Mouse (Mus musculus): ENCODE measurements around the gene Dhx36. TPM values are rescaled to one million over a fixed set of nuclear protein-coding genes. Genes with fewer than 3 reads are reported as not detected.

The Dhx36 gene
- 10 to 100 TPM; 53.7 to 55.3 TPM for total RNA-seq (2021)
- long read RNA-seq, experiment 1, full-length matches to known transcripts, result 57 of 77 reads
- long read RNA-seq, experiment 1, partial matches to known transcripts, result 2 of 77 reads
- long read RNA-seq, experiment 1, other reads (novel, unspliced or antisense), result 18 of 77 reads
- long read RNA-seq, experiment 2, full-length matches to known transcripts, result 38 of 50 reads
- long read RNA-seq, experiment 2, partial matches to known transcripts, result 2 of 50 reads
- long read RNA-seq, experiment 2, other reads (novel, unspliced or antisense), result 10 of 50 reads

DNA sequence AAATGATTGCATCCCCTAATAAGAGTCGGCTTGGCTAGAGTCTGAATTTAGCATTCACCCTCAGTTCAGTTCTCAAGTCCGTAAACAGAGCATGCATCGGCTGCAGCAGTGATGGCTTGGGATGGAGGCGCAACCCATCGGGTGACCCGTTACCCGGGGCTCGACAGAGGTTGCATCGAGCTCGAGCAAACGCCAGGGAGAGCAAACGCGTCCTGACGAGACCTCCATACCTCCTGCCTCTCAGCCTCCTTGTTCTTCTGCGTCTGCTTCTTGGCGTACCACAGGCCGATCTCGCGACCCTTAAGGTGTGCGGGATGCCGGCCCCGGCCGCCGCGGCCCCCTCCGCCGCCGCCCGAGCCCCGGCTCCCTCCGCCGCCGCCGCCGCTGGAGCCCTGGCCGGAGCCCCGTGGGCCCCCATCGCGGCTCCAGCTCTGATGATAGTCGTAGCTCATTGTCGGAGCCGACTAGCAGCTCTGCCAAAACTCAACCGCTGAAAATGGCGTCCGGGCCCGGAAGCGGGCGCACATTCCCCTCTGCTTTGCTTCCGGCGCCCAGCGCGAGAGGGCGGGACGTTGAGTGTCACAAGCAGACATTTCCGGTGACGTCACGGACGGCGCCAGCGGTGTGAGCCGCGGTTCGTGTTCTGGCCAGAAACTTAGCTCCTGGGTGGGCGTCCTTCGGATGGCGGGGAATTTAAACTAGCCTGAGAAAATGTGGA is at the start of gene Dhx36:
Gene Dhx36 (minus strand): TSS at position 517 of the 718 bp plus-strand sequence.
- intact Hi-C loops (cut with DNase I), result no loop called here
- Histone ChIP-seq H3K27ac (peak within 1 kb of the TSS; percentile 76), H3K4me3 (peak within 1 kb of the TSS; percentile 94)
- TF ChIP-seq CTCF (IDR thresholded peaks at IDR 0.05), result peak; percentile 7
- DNase-seq (ENCODE audit: extremely low spot score in 1 of 2, low spot score in 2 of 2), result peak; percentile 98 to 99

DNA sequence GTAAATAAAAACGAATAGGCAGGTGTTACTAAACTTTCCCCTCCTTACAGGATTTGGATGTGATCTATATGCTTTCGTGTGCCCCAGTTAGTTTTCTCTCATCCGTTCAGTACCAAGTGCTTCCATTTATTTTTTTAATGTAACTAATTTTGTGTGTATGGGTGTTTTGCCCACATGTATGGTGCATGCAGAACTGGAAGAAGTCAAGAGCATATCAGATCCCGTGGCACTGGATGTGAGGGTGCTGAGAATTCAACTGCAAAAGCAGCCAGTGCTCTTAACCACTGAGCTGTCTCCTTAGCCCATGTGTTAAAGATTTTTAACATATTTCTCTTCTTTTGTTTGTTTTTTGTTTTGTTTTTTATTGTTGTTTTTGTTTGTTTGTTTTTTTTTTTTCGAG is 20.8 kb upstream of the Dhx36 start:
- Histone ChIP-seq H3K4me3 (peak overlapping the region; percentile 26), H3K27ac (no peak overlapping the region)
- intact Hi-C loops (cut with DNase I), result loop anchor here (2.0 kb wide), 1 partner anchor 1341 kb away; no protein-coding TSS in a partner anchor
- no peak for DNase-seq (ENCODE audit: extremely low spot score in 1 of 2, low spot score in 2 of 2)
- TF ChIP-seq CTCF (IDR thresholded peaks at IDR 0.05), result no peak

DNA sequence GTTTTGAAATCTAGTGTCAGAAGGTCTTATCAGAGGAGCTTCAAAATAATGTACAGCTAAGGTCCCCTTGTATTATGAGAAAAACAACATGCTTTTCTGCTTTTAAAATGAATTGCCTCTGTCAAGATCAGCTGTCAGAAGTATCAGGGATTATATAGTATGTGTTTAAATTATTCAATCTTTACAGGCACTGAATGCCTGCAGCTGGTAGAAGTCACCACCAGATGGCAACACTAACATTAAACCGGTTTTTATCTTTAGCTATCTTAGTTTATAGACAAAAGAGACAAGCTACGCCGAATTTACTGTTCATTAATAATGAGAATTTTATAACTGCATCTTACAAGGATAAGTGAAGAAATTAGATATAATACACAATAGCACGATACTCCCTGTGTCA is 20.4 kb upstream of the Dhx36 start:
- peak; percentile 15 to 19 for DNase-seq (ENCODE audit: extremely low spot score in 1 of 2, low spot score in 2 of 2)
- intact Hi-C loops (cut with DNase I), result loop anchor here (2.0 kb wide), 1 partner anchor 1342 kb away; no protein-coding TSS in a partner anchor
- TF ChIP-seq CTCF (IDR thresholded peaks at IDR 0.05), result peak; percentile 79
- peak overlapping the region; percentile 26 for H3K4me3 ChIP-seq
- no peak overlapping the region for H3K27ac ChIP-seq

DNA sequence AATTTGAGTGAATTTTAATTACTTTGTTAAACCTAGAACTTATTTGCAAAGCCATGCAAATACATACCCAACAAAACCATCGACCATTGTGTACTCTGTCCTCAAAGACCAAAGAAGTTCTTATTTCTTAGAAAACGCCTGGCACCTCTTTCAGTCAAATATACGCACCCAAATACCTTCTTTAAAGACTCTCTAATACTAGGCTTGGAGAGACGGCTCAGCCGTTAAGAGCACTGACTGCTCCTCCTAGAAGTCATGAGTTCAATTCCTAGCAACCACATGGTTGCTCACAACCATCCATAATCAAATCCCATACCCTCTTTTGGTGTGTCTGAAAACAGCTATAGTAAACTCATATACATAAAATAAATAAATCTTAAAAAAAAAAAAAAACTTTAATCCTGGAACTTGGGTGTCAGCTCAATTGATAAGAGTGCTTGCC is 423 bp upstream of the Dhx36 start:
- DNase-seq (ENCODE audit: extremely low spot score in 1 of 2, low spot score in 2 of 2), result no peak
- H3K4me3 ChIP-seq, result peak overlapping the region; percentile 94
- no peak overlapping the region for H3K27ac ChIP-seq
- intact Hi-C loops (cut with DNase I), result no loop called here
- TF ChIP-seq CTCF (IDR thresholded peaks at IDR 0.05), result 0 out of 2 replicates have a peak, but pooled peaks have one; percentile 0

DNA sequence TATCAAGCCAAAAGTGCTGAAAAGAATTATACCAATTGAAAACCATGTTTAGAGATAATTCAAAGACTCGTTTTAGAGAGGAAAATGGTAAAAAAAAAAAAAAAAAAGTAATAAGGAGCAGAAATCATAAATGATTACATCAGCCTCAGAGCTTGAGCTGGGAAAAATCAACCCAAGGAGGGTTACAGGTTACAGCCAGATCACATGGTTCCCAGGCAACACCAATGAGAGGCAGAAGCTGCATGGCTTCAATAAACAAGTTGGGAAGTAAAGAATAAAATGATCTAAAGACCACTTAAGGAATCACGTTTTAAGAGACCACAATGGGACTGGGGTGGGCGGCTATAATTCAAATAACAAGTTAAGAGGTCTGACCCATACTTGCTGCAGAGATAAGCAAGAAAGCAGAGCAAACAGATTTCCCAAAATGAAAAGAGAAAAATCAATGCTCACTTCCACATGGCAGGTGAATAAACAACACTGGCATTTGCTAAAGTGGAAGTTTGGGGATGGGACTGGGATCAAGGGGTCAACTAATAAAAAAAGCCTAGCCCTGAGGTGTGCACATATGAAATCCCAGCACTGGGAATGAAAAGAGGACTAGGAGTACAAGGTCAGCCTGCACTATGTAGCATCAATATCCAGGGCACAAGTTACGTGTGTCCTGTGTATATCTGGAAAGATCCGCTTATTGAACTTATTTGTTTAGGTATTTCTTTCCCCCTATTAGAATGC is 1.5 kb downstream of the Dhx36 start:
- no peak for DNase-seq (ENCODE audit: extremely low spot score in 1 of 2, low spot score in 2 of 2)
- intact Hi-C loops (cut with DNase I), result no loop called here
- Histone ChIP-seq H3K27ac (no peak overlapping the region), H3K4me3 (peak overlapping the region; percentile 94)
- TF ChIP-seq CTCF (IDR thresholded peaks at IDR 0.05), result no peak

GRCm38 (mm10) chr3:62499327-62499726 is 7.5 kb downstream of the Dhx36 start:
- no peak for TF ChIP-seq CTCF (IDR thresholded peaks at IDR 0.05)
- intact Hi-C loops (cut with DNase I), result loop anchor here (5.0 to 10.0 kb wide), 2 partner anchors 37 to 1495 kb away; no protein-coding TSS in a partner anchor
- H3K4me3 ChIP-seq, result no peak overlapping the region
- DNase-seq (ENCODE audit: extremely low spot score in 1 of 2, low spot score in 2 of 2), result no peak
- no peak overlapping the region for H3K27ac ChIP-seq

GRCm38 (mm10) chr3:62492568-62492967 is 14.2 kb downstream of the Dhx36 start:
- no peak for TF ChIP-seq CTCF (IDR thresholded peaks at IDR 0.05)
- no peak overlapping the region for H3K4me3 ChIP-seq
- intact Hi-C loops (cut with DNase I), result loop anchor here (10.0 kb wide), 1 partner anchor 1502 kb away; no protein-coding TSS in a partner anchor

GRCm38 (mm10) chr3:62484340-62484739 is 22.5 kb downstream of the Dhx36 start:
- intact Hi-C loops (cut with DNase I), result no loop called here
- TF ChIP-seq CTCF (IDR thresholded peaks at IDR 0.05), result no peak

More at GRCm38 (mm10) chr3:62492568-62492967, 14.2 kb downstream of the Dhx36 start:
- DNase-seq (ENCODE audit: extremely low spot score in 1 of 2, low spot score in 2 of 2), result no peak
- H3K27ac ChIP-seq, result no peak overlapping the region

GRCm38 (mm10) chr3:62470179-62470578 is 36.6 kb downstream of the Dhx36 start:
- no peak overlapping the region for H3K4me3 ChIP-seq
- intact Hi-C loops (cut with DNase I), result no loop called here
- no peak overlapping the region for H3K27ac ChIP-seq
- DNase-seq (ENCODE audit: extremely low spot score in 1 of 2, low spot score in 2 of 2), result no peak
- no peak for TF ChIP-seq CTCF (IDR thresholded peaks at IDR 0.05)

More at GRCm38 (mm10) chr3:62484340-62484739, 22.5 kb downstream of the Dhx36 start:
- Histone ChIP-seq H3K4me3 (no peak overlapping the region), H3K27ac (no peak overlapping the region)
- no peak for DNase-seq (ENCODE audit: extremely low spot score in 1 of 2, low spot score in 2 of 2)

DNA sequence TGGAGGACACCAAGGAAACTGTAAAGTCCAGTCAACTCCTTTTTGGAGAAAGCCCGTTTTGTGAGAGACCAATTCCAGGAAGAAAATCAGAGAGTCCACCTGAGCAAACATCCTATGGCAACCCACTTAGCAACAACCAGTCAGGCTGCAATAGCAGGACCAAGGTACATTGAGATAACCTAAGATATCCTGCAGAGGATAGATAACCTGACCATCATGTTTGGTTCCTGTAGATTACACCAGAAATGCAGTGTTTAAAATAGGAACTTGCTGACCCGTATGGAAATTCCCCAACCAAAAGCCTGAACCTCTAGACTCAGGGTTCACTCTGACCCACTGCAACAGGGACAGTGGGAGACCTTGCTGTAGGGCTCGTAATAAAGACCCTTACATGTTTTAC is 42.5 kb downstream of the Dhx36 start:
- no peak for TF ChIP-seq CTCF (IDR thresholded peaks at IDR 0.05)
- intact Hi-C loops (cut with DNase I), result loop anchor here (5.0 kb wide), 1 partner anchor 33 kb away; no protein-coding TSS in a partner anchor

GRCm38 (mm10) chr3:62459483-62459882 is 47.3 kb downstream of the Dhx36 start:
- TF ChIP-seq CTCF (IDR thresholded peaks at IDR 0.05), result no peak
- Histone ChIP-seq H3K27ac (no peak overlapping the region), H3K4me3 (no peak overlapping the region)
- intact Hi-C loops (cut with DNase I), result loop anchor here (2.0 to 5.0 kb wide), 3 partner anchors 117 to 1215 kb away; no protein-coding TSS in a partner anchor
- no peak for DNase-seq (ENCODE audit: extremely low spot score in 1 of 2, low spot score in 2 of 2)

More for the DNA sequence above, 42.5 kb downstream of the Dhx36 start:
- H3K27ac ChIP-seq, result no peak overlapping the region
- DNase-seq (ENCODE audit: extremely low spot score in 1 of 2, low spot score in 2 of 2), result no peak
- H3K4me3 ChIP-seq, result no peak overlapping the region

Measured in left cerebral cortex, adult 2 months (tissue).